Mouse (Mus musculus) C2C12 (cell line): ENCODE measurements around the gene 1810062G17Rik.

Source experiments
- CTCF ChIP-seq: IDR thresholded peaks from one replicate; pipeline ENCODE4 v1.5.1; 2011; ENCODE audit not compliant: control insufficient read depth, insufficient read depth, insufficient read length
- USF1 ChIP-seq: IDR thresholded peaks from one replicate; pipeline ENCODE4 v1.6.1; 2011; ENCODE audit warnings: low read depth, mild to moderate bottlenecking, control low read depth, moderate library complexity

- TF ChIP-seq CTCF = no peak
- TF ChIP-seq USF1 = peak; percentile 22
These were observed 6.9 kb upstream of the 1810062G17Rik start for GRCm38 (mm10) chr3:36468871-36469270.
